Mouse (Mus musculus) MEL-GATA-1-ER (cell line): ENCODE data around the gene Tnk1.
"Not testable (repeated sequence)": the region's sequence is repeated elsewhere in the genome, so short reads cannot be mapped to it uniquely, and the experiment has no call there.

Experiments used
- DNase-seq: peaks from one replicate; pipeline ENCODE4 v3.0.0-alpha.2; 2012; ENCODE audit warnings: low read depth; ENCODE audit errors: extremely low read depth

The Tnk1 gene

DNA sequence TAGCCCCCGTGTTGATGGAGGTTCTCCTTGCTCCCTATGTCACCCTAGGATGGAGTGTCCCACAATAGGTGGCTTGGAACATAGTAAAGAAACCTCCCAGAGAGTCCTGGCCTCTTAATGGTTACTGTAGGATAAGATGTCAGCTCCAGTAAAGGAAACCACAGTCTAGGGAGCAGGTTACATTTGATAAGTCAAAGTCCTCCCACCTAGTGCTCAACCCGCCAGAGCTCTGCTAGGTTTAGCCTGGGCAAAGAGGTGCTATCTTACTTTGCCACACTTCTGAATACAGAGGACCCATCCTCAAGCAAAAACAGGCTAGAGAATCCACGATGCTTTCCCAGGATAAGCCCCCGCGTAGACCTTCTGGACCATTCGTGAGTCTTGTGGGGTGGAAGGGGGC, 20.4 kb upstream of the Tnk1 start:
- peak; percentile 66 for DNase-seq

DNA sequence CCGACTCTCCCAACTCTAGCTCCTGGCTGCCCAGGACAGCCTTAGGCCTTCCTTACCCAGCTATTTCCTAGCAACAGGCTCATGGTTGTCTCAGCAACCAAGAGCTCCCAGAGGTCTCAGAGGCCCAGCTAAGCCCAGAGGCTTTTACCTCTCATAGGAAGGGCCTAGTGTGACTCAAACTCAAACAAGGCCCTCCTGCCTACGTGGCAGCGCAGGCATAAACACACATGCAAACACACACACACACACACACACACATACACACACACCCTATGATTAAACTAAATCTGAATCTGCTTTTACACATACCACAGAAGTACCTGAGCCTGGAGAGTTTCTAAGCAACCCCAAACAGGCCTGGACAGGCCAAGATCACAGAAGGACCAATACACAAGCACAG, 19.9 kb upstream of the Tnk1 start:
- DNase-seq, result no peak

DNA sequence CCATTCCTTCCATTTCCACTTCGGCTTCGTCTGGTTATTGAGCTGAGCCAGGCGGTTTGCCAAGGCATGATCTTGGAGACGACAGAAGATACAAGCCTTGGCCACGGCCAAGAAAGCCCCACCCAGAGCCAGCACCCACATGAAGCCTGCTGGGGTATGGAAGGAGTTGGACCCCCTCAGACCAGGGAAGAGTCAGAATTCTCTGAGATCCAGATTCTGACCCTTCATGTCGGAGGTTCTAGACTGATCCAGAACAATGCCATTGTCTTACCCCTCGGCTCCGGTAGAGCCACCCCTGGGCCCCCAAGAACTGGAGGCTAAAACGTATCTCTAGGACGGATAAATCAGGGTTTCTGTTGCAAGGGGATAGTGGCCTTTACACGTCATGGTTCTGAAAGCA, 19.3 kb upstream of the Tnk1 start, which contains the start of gene Tmem95:
TSS of gene Tmem95 (minus strand) at position 141 of the 400 bp plus-strand sequence.
- DNase-seq, result no peak

DNA sequence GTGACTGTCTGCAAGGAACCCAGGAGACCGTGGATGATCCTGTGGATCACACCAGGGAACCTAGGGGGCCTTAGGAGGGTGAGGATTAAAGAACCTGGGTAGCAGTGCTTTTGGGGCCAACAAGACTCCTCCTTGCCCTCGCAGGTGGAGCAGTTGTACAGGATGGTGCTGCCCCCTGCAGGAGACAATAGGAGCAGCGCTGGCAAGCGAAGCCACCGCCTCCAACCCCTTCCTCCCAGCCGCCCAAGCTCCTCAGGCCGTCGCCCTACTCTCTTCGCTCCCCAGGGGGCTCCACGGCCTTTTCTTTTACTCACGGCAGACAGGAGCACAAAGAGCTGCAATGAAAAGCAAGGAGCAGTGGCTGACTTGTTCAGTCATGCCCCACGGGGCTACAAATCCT, 18.3 kb upstream of the Tnk1 start:
- DNase-seq, result peak; percentile 72

DNA sequence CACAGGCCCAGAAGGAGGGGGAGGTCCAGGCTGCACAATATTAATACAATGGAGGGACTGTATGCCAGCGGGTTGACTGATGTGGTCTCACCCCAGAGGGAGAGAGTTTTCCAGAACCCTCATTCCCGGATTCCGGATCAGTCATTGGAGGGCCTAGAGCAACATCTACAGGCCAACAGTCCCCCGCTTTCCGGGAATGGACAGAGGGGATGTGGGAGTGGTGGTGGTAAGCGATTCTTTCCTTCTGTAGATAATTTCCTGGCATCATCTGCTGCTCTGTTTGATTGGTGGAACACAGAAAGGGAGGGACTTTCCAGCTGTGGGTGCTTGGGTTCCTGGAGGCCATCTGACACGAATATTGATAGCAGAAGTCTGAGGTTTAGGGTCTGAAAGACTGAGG, 17.7 kb upstream of the Tnk1 start:
- peak; percentile 83 for DNase-seq

DNA sequence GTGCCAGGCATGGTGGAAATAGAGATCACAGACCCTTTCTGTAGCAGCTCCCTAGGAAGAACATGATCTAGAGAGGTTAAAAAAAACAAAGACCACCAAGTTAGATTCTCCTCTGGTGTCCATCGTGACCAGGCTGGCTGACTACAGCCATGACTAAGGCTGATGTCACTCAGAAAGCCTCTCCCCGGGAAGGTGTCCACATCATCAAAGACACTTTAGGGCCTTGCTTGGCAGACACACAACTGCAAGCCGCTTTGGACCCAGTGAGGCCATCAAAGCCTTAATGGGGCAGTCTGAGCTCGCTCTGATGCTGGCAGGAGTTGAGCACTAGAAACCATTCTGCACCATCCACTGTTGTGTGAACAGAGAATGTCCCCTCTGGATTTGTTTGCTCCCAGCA, 13.9 kb upstream of the Tnk1 start:
- DNase-seq, result no peak

DNA sequence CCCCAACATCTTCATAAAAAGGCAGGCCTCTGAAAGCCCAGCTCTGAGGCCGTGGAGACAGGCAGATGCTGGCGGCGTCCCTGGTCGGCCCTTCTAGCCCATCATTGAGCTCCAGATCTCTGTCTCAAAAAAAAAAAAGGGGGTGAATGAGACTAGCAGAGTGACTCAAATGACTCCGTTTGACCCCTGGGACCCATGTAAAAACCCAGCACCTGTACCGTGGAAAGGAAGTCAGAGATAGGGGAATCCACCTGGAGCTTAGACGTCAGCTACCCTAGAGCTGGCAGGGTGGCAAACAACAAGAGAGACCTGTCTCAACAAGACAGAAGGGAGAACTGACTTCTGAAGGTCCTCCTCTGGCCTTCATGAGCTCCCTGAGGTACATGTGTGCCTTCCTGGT, 13.3 kb upstream of the Tnk1 start:
- no peak for DNase-seq

DNA sequence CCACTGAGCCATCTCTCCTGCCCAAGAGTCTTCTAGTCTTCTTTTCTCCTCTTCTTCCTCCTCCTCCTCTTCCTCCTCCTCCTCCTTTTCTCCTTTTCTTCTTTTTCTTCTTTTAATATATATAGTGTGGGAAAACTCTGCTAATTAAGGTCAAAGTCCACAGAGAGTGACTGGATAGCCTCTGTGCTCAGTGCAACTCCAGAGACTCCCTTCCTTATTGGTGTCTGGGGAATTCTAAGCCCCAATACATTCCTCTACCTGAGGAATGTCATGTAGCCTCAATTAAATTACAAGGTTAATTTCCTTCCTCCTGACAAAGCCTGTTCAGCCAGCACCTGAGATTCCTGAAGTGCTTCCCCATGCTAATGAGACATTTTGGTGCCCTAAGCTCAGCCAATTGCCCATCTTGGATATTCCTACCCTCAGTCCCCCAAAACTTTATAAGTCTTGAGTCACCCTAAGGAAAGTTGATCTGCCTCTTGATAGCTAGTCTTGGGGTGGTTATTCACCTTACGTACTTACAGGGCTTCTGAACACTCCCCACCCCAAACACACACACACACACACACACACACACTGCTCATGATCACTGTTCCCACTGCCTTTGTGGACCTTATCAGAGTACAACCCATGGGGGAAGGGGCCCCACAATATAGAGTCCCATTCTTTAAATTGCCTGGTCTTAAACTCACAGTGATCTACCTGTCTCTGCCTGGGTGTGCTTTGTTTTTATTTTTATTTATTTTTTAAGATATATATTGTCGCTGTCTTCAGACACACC, 11.9 kb upstream of the Tnk1 start:
- DNase-seq, result no peak

DNA sequence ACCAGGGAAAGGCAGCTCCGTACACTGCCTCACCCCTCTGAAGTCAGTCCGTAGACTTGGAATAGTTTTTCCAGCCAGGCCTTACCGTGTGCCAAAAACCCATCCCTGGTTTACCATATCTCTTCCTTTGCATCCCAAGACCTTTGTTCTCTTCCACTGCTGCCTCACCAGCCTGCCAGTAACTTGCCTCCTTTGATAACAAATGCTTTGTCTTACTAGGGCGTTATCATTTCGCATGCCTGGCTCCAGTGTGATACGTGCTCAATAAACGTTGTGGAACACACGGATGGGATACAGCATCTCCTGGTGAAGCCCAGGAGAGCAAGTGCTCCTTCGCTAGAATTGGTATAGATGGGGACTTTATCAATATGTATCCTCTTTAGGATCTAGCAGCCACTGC, 8.8 kb upstream of the Tnk1 start:
- DNase-seq, result no peak

DNA sequence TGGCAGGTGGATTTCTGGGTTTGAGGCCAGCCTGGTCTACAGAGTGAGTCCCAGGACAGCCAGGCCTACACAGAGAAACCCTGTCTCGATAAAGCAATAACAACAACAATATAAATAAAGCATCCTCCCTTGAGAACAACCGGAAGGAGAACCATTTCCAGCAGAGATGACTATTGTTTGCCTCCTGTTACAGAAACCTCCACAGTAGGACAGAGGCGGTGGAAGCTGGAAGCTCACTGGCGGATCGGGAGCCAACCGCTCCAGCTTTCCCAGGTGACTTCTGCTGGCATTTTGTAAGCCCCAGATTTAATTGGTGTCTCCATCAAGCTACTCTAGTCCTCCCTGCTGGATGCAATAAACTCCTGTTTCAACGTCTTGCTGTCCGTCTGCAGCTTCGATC, 7.0 kb upstream of the Tnk1 start:
- DNase-seq, result no peak

DNA sequence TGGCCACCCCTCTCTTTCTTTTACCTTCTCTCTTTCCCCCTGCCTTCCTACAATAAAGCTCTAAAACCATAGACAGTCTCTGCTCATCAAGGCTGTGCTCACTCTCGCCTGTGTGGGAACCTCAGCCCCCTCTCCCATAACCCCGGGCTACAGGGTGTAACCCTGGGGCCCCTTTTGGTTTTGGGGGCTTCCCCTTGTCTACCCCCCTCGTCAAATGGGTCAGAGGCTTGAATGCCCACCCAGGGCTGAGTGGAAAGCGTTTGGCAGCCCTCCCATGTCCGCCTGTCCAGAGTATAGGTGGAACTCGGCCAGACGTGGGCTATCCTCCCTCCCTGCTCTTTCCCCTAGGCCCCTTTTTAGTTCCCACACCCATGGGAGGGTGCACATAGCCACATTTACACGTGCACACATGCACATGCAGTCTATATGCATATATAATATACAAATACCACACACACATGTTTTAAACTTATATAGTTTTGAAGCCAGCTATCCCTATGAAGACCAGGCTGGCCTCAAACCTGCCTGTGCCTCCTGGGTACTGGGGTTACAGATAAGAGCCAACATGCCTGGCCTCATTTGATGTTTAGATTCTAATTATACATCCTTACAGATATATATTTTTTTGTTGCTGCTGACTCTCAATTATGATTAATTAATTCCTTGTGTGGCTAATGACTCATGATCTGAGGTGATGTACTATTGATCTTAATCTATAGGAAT, 5.8 kb upstream of the Tnk1 start:
- no peak for DNase-seq

DNA sequence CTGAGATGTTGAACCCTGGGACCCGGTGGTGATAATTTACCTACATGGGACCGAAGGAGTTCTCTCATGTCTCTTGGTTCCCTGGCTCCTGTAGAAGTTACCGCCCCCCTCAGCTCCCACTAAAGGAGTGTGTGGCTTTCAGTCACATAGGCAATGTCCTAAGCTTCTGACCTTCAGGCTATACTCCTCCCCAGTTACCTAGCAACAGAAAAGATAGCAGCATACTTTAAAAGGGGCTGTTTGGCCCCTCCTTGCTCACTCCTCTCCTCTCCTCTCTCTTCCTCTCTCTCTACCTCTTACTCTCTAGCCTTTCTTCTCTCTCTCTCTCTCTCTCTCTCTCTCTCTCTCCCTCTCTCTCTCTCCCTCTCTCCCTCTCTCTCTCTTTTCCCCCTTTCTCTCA, 5.2 kb upstream of the Tnk1 start:
- not testable (repeated sequence) for DNase-seq

DNA sequence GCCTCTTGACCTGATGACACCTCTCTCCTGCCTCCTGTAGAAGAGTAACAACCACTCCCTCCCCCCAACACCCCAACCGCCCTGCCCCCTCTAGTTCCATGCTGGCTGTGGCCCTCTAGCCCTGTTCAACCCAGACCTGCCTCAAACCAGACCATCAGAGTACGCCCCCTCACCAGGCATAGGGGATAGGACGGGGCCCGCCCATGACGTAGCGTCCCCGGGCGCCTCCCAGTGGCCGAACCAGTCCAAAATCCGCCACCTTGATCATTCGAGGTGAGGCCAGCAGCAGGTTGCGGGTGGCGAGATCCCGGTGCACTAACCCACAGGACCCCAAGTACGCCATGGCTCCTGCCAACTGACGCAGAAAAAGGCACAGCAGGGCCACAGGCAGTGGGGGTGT, 3.2 kb downstream of the Tnk1 start:
- no peak for DNase-seq

DNA sequence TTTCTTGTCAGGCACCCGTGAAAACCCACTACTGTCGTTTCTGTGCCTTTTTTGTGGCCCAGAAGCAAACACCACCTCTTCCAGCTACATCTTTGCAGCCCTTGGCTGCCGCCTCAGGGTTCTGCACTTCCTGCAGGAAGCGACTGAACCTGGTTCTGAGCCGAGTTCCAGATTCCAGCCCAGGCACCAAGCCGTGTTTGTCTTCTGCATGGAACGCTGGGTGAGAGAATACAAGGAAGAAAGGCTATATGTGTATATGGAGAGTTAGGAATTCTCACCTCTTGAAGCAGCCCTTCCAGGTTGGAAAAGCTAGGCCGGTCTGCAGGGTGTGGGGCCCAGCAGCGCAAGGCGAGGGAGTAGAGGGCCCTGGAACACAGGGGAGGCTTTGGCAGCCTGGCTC, 3.9 kb downstream of the Tnk1 start:
- DNase-seq, result no peak

DNA sequence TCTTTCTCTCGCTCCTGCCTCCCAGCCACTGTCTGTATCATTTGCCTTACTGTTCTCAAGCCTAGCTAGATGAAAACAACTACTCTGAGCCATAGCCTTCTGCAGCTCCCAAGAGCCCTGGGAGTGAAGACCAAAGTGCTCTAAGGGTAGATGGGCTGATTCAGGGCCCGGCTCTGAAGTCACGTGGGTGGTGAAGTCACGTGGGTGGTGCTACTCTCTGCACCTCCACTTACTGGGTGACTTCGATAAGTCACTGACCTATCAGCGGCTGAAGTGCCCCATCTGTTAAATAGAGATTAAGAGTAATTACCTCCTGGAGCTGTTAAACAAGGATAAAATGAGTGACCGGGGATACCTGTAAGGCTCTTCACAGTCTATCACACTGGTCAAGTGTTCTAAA, 4.5 kb downstream of the Tnk1 start:
- DNase-seq, result peak; percentile 95

DNA sequence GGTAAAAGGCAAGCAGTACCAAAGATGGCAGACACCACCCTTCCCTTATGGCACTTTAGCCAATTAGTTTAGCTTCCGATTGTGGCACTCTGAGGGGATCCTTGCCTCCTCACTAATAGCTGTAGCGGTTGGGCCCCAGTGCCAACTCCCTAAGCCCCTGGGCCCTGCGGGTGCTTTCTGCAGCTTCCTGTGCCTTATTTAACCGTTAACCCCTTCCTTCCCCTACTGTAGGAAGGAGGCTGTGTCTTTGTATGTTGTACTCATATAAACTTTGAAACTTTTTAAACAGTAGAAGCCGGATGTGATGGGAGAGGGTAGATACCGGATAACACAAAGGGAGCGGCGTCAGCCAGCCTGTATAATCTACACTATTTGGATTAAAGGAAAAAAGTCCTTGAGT, 7.8 kb downstream of the Tnk1 start:
- no peak for DNase-seq

DNA sequence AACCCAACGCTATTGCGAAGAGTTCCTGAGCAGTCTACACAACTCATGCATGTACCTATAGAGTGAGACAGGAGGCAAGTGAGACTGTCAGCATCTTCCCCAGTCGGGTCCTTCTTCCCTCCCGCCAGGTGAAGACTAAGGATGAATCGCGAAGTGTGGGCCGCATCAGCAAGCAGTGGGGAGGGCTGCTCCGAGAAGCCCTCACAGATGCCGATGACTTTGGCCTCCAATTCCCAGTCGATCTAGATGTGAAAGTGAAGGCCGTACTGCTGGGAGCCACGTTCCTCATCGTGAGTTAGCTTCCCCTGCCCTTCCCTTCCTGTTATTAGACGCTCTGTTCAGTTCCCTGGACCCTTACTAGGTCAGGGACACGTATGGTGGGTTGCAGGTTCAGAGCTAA, 8.6 kb downstream of the Tnk1 start:
- no peak for DNase-seq

DNA sequence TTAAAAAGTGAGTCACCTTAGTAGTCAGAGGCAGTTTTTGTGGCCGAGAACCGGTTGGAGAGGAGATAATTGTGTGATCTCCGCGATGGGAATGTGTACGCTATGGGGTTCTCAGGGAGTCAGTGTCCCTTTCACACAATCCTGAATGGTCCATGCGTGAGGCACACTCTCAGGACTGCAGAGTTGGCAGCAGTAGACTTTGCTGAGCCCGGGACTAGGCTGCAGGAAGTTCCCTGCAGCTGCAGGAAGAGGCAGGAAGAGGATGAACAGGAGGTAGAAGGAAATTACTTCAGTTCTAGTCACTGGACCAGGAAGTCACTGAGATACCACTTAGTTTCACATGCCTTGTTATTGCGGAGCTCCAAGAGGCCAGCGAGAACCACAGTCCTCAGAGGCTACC, 9.4 kb downstream of the Tnk1 start:
- DNase-seq, result no peak

DNA sequence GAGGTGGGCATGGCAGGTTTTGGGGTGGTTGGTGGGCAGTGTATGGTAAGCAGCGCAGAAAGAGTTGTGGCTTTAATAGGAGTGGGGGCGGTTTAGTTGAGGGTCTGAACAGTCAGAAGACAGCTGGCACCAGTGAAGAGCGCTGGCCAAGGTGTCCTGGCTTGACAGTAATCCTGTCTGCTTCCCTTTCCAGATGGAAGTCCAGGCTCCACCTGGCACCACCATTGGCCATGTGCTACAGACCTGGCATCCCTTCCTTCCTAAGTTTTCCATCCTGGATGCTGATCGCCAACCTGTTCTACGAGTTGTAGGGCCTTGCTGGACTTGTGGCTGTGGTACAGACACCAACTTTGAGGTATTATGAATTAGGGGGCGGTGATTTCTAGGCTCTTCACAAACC, 10.5 kb downstream of the Tnk1 start:
- no peak for DNase-seq

DNA sequence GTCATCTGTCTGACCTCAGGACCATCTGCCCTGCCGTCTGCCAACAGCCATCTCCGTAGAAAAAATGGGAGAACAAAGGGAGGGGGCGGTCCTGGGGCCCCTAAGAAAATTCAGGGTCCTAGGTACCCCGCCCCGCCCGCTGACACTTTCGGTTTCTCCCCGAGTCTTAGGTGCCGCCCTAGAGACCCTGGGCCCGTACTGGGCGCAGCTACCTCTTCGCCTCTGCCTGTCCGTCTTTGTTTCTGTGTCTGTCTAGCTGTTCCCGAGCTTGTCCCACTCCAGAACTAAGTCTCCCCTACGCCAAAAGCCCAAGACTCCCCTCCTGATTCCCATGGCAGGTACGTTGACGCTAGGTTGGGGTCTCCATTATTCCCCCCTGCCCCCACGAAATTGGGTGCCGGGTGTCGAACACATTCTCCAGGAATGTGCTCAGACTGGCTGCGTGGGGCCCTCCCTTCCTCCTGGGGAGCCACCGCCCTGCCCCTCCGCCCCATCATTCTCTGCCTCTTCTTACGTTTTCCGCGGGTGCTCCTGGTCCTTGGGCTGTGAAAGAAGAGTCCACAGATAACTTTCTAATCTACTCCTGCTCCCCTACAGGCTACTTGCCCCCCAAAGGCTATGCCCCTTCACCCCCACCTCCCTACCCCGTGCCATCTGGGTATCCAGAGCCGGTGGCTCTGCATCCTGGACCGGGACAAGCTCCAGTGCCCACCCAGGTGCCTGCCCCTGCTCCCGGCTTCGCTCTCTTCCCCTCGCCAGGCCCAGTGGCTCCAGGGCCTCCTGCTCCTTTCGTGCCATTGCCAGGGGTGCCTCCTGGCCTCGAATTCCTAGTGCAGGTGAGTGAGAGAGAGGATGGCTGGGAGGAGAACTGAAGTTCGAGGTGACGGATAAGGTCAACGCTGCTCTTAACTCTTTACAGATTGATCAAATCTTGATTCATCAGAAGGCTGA, 11.5 kb downstream of the Tnk1 start:
- DNase-seq, result no peak

DNA sequence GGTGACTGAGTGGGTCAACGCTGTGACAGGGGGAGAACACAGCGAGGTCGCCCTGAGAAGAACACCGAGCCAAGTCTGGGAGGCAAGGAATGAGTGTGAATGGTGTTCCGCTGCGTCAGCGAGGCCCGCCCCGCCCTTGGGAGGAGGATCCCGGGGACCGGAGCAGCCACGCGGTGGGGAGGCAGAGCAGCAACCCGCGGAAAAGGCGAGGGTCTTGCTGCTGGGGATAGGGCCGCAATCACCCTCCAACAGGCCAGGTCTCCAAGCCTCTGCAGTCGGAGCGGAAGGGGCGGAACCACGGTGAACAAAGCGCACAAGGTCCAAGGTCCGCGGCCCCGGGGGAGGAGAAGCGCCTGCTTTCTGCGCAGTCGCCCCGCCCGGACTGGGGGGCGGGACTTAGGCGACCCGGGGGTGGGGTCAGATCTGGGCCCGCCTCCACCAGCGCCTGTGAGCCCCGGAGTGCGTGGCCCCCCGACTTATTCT, 12.3 kb downstream of the Tnk1 start, which contains the start of gene Plscr3:
TSS of gene Plscr3 (plus strand) at position 179 of the 483 bp plus-strand sequence.
- peak; percentile 80 for DNase-seq

DNA sequence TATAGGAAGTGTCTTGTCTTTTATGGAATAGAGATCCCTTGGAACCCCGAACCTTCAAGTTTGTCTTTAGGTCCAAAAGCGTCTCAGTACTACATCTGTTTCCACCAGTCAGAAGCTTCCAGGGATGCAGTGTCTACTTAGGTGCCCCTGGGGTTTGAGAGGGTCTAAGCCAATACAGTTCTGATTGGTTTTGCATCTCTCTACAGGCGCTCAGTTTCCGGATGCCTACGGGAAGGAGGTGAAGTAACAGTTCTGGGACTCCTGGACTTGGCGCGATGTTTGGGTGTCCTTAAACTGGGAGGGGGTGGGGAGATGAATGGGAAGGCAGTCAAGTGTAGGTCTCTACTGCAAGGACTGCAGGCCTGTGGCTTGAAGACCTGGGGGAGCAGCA, 19.8 kb downstream of the Tnk1 start:
- DNase-seq, result peak; percentile 49
